Mouse (Mus musculus): ENCODE data around the gene Tnip1.

- TF ChIP-seq CTCF (IDR thresholded peaks at IDR 0.05; ENCODE audit: insufficient read depth, low read length) (no peak), POLR2A (IDR thresholded peaks at IDR 0.05; ENCODE audit: borderline replicate concordance, extremely low read depth, low read depth, low read length) (no peak)
Measured at GRCm38 (mm10) chr11:54871831-54872537, 90.7 kb downstream of the Tnip1 start.
